8 mouse cellular contexts compared by ENCODE assay signal in the genomic region with DNA sequence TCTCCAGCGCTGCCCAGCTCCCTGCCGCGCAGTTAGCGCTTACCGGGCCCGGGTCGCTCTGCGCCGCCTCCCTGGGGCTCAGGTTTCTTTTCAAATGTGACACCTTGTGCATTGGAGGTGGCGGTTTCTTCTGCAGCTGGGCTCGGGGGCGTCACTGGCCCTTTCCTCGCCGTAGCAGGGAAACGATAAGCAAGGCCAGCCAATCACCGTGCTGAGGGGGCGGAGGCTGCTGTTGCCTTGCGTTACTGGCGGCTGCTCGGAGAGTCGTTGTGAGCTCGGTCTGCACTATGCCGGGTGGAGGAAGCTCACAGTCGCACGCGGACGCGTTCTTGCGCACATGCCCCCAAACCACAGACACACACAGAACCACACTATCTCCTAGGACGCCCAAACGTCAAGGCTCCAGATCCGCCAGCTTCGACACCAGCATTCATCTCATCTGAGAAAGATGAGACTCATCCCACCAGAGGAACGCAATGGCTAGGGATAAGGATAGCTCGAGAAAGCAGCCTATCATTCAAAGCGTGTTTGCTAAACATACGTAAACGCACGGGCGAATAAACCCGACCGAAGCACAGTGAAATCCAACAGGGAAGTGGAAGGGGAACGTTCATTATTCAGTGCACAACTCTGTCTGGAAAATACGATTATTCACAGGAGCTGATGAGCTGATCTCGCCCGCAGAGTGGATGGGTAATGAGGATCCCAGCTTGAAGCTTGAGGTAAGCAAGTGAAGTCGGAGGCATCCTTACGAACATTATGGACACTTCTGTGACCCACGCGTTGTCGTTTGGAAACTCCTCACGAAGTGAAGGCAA. TPM values are rescaled to one million over a fixed set of nuclear protein-coding genes. Genes with fewer than 3 reads are reported as not detected.
A peak's percentile ranks its signal among the peaks of the same experiment; 100 is the strongest.
DNase-seq lines count a peak whose midpoint lies in the region; ATAC-seq and TF ChIP-seq lines count a peak whose summit lies in the region.

A gene (minus strand): TSS at position 137 of the 818 bp plus-strand sequence.

- whole genome bisulfite sequencing in forebrain, embryonic 13.5 days = under 1% methylated on average over 52 of the region's 52 CpGs
- WGBS in liver, embryonic 16.5 days (ENCODE audit: insufficient replicate concordance) = under 1% methylated on average over 52 of the region's 52 CpGs
- under 1% methylated on average over 52 of the region's 52 CpGs for WGBS in neural tube, embryonic 12.5 days
- WGBS in stomach, postnatal 0 days = under 1% methylated on average over 52 of the region's 52 CpGs

- intact Hi-C loops in heart, postnatal 10 days (cut with DNase I) = loop anchor here (2.0 to 5.0 kb wide), 5 partner anchors 50 to 355 kb away; a partner anchor contains a TSS

- no peaks in the 10 kb centered on the region for H3K9me3 ChIP-seq in forebrain, embryonic 13.5 days (replicated peaks)
- H3K9me3 ChIP-seq in liver, embryonic 16.5 days (replicated peaks; ENCODE audit: control insufficient read depth, low read length) = no peaks in the 10 kb centered on the region
- no peaks in the 10 kb centered on the region for H3K9me3 ChIP-seq in neural tube, embryonic 12.5 days
- H3K9me3 ChIP-seq in stomach, postnatal 0 days (ENCODE audit: control insufficient read depth, low read length) = no peaks in the 10 kb centered on the region

- H3K4me2 ChIP-seq in forebrain, embryonic 13.5 days = peak within 1 kb of the TSS; percentile 65
- H3K4me2 ChIP-seq in liver, embryonic 16.5 days (ENCODE audit: low read depth, low read length) = peak within 1 kb of the TSS; percentile 60
- peak within 1 kb of the TSS; percentile 85 for H3K4me2 ChIP-seq in neural tube, embryonic 12.5 days (replicated peaks)
- peak within 1 kb of the TSS; percentile 86 for H3K4me2 ChIP-seq in stomach, postnatal 0 days (replicated peaks; ENCODE audit: low read depth)

- ATAC-seq in forebrain, embryonic 13.5 days = peak; percentile 98
- peak; percentile 92 for ATAC-seq in liver, embryonic 16.5 days (ENCODE audit: low read depth)
- ATAC-seq in neural tube, embryonic 12.5 days (ENCODE audit: low FRiP score, low read depth) = peak; percentile 97
- peak; percentile 91; the same call in 1 of the 2 replicates for ATAC-seq in stomach, postnatal 0 days (ENCODE audit: low FRiP score, low TSS enrichment)

- H3K27me3 ChIP-seq in forebrain, embryonic 13.5 days = no peaks in the 10 kb centered on the region
- H3K27me3 ChIP-seq in liver, embryonic 16.5 days (ENCODE audit: control insufficient read depth, insufficient read depth, low read depth, low read length) = peaks cover 7% of the 10 kb centered on the region
- H3K27me3 ChIP-seq in neural tube, embryonic 12.5 days (replicated peaks) = no peaks in the 10 kb centered on the region
- H3K27me3 ChIP-seq in stomach, postnatal 0 days (ENCODE audit: control insufficient read depth, insufficient read depth, low read length) = no peaks in the 10 kb centered on the region

- DNase-seq in CD4-positive, CD25-positive, alpha-beta regulatory T cell, adult 2 months (ENCODE audit: low read depth, low spot score) = peak; percentile 97
- peak; percentile 63 for DNase-seq in c-Kit-positive CD71-positive TER-119-positive erythroid progenitor cells, embryonic 14.5 days (ENCODE audit: low spot score)
- peak; percentile 80 to 85 for DNase-seq in heart, postnatal 10 days
- peak; percentile 83 to 87 for DNase-seq in kidney, postnatal 4 days
- peak; percentile 78 for DNase-seq in stomach, postnatal 0 days (ENCODE audit: low spot score)

- H3K4me3 ChIP-seq in forebrain, embryonic 13.5 days = peak within 1 kb of the TSS; percentile 71
- H3K4me3 ChIP-seq in liver, embryonic 16.5 days (ENCODE audit: low read depth, low read length) = peak within 1 kb of the TSS; percentile 60
- peak within 1 kb of the TSS; percentile 60 for H3K4me3 ChIP-seq in neural tube, embryonic 12.5 days
- H3K4me3 ChIP-seq in stomach, postnatal 0 days (ENCODE audit: low read depth, low read length) = peak within 1 kb of the TSS; percentile 54

- no peak for TF ChIP-seq EP300 in stomach, postnatal 0 days (optimal IDR thresholded peaks at IDR 0.05)

- H3K36me3 ChIP-seq in forebrain, embryonic 13.5 days (ENCODE audit: poor library complexity, severe bottlenecking) = no peaks in the 10 kb centered on the region
- no peaks in the 10 kb centered on the region for H3K36me3 ChIP-seq in liver, embryonic 16.5 days (ENCODE audit: control insufficient read depth, insufficient read depth)
- H3K36me3 ChIP-seq in neural tube, embryonic 12.5 days = no peaks in the 10 kb centered on the region
- no peaks in the 10 kb centered on the region for H3K36me3 ChIP-seq in stomach, postnatal 0 days (ENCODE audit: control insufficient read depth, insufficient read depth, low read length)

- peak within 1 kb of the TSS; percentile 82 for H3K27ac ChIP-seq in forebrain, embryonic 13.5 days
- no peak within 1 kb of the TSS for H3K27ac ChIP-seq in liver, embryonic 16.5 days (ENCODE audit: low read length)
- H3K27ac ChIP-seq in neural tube, embryonic 12.5 days = no peak within 1 kb of the TSS
- H3K27ac ChIP-seq in stomach, postnatal 0 days (replicated peaks) = 0 out of 2 replicates have a peak within 1 kb of the TSS, but pooled peaks have one; percentile 40

- no peak for TF ChIP-seq CTCF in stomach, postnatal 0 days (IDR thresholded peaks at IDR 0.05; ENCODE audit: low read depth)

- peaks cover 19% of the 10 kb centered on the region for H3K4me1 ChIP-seq in forebrain, embryonic 13.5 days
- peaks cover 2% of the 10 kb centered on the region for H3K4me1 ChIP-seq in liver, embryonic 16.5 days (ENCODE audit: control insufficient read depth, low read depth, low read length)
- H3K4me1 ChIP-seq in neural tube, embryonic 12.5 days = peaks cover 6% of the 10 kb centered on the region; the same call in 1 of the 2 replicates
- H3K4me1 ChIP-seq in stomach, postnatal 0 days (replicated peaks; ENCODE audit: control insufficient read depth, insufficient read depth) = peaks cover 2% of the 10 kb centered on the region; the same call in 1 of the 2 replicates

- peak within 1 kb of the TSS; percentile 82 for H3K9ac ChIP-seq in forebrain, embryonic 13.5 days
- peak within 1 kb of the TSS; percentile 50; the same call in 1 of the 2 replicates for H3K9ac ChIP-seq in liver, embryonic 16.5 days (ENCODE audit: low read depth, low read length)
- peak within 1 kb of the TSS; percentile 66 for H3K9ac ChIP-seq in neural tube, embryonic 12.5 days
- H3K9ac ChIP-seq in stomach, postnatal 0 days (ENCODE audit: low read length) = peak within 1 kb of the TSS; percentile 47

RNA-seq across cellular contexts. Expression of the gene that starts here (rescaled TPM):
- polyA plus RNA-seq in forebrain, embryonic 13.5 days (2015; fragmentation: Nextera tagmentation; extraction: Ambion mirVana) = 22.1 and 26.7 TPM in 2 replicates
- total RNA-seq in heart, postnatal 10 days (2021) = 10 to 100 TPM in 1 of 2 experiments, 1 to 10 TPM in 1; 7.8 to 11.6 TPM
- 1.6 and 1.9 TPM in 2 replicates for polyA plus RNA-seq in liver, embryonic 16.5 days (2015; fragmentation: Nextera tagmentation; extraction: Ambion mirVana)
- 19.2 and 20.4 TPM in 2 replicates for polyA plus RNA-seq in neural tube, embryonic 12.5 days (2016; fragmentation: Nextera tagmentation; extraction: Ambion mirVana)
- polyA plus RNA-seq in stomach, postnatal 0 days (2015; fragmentation: Nextera tagmentation; extraction: Ambion mirVana) = 1.3 and 1.7 TPM in 2 replicates

Comparison
In these comparisons a context has a peak if more than half of its experiments do, and no peak if none do; other contexts are left out.
1. H3K27ac ChIP-seq: peak in forebrain, embryonic 13.5 days (single experiment) and stomach, postnatal 0 days (single experiment); none in liver, embryonic 16.5 days (single experiment) and neural tube, embryonic 12.5 days (single experiment).
2. Peak in every context shown above with its lines, with median percentiles within 50 percentile points of each other: DNase-seq, ATAC-seq, H3K4me2 ChIP-seq, H3K4me3 ChIP-seq and H3K9ac ChIP-seq.